Mouse (Mus musculus) liver, adult 2 months (tissue): ENCODE measurements around the gene Epha1.

ENCODE experiments used
- CTCF ChIP-seq: fragments of 200-500 bp; IDR thresholded peaks from 2 replicates; pipeline ENCODE4 v1.5.1; 2011; ENCODE audit warnings: low read depth, low read length, control low read depth
- POLR2A ChIP-seq: fragments of 200-500 bp; IDR thresholded peaks from 2 replicates; pipeline ENCODE4 v1.6.1; 2011; ENCODE audit warnings: low read length, control low read depth; ENCODE audit not compliant: insufficient read depth; ENCODE audit errors: extremely low read depth

GRCm38 (mm10) chr6:42372816-42373547, at the start of gene Epha1:
- TF ChIP-seq CTCF (peak; percentile 37; the same call in 1 of the 2 replicates), POLR2A (0 out of 2 replicates have a peak, but pooled peaks have one; percentile 62)
